Mouse (Mus musculus) G1E (cell line): Measurements from ENCODE around the gene Mrps18b. TPM values are rescaled to one million over a fixed set of nuclear protein-coding genes. Genes with fewer than 3 reads are reported as not detected.
A peak's percentile ranks its signal among the peaks of the same experiment; 100 is the strongest.

Experiments used
- ATAC-seq: 2 replicates; pipeline ENCODE4 v1.8.0; 2016; ENCODE audit warnings: mild to moderate bottlenecking; ENCODE audit not compliant: insufficient number of reproducible peaks, poor library complexity, low FRiP score, severe bottlenecking; ENCODE audit errors: extremely low read depth
- DNase-seq: peaks from one replicate; pipeline ENCODE4 v3.0.0; 2012; ENCODE audit warnings: low spot score
- H3K27me3 ChIP-seq: 2 replicates; pipeline ENCODE4 v1.6.1; 2012; ENCODE audit warnings: mild to moderate bottlenecking, low read length, inconsistent platforms; ENCODE audit not compliant: insufficient read depth
- H3K36me3 ChIP-seq: replicated peaks from 2 replicates; pipeline ENCODE3; 2012; ENCODE audit warnings: mild to moderate bottlenecking, inconsistent platforms
- H3K4me1 ChIP-seq: 2 replicates; pipeline ENCODE4 v1.6.1; 2012; ENCODE audit warnings: low read depth, low read length, inconsistent platforms, mixed read lengths; ENCODE audit not compliant: insufficient read depth
- H3K4me3 ChIP-seq: 2 replicates; pipeline ENCODE4 v1.5.1; 2012; ENCODE audit warnings: low read depth, mild to moderate bottlenecking, inconsistent platforms, low read length, moderate library complexity, mixed read lengths
- H3K9me3 ChIP-seq: replicated peaks from 2 replicates; pipeline ENCODE4 v1.6.1; 2012; ENCODE audit warnings: inconsistent platforms
- CTCF ChIP-seq: IDR thresholded peaks from 2 replicates; pipeline ENCODE4 v1.5.1; 2012; ENCODE audit warnings: low read depth, low read length, inconsistent platforms, mixed read lengths
- GATA1 ChIP-seq: IDR thresholded peaks from 2 replicates; pipeline ENCODE4 v1.6.1; 2012; ENCODE audit warnings: borderline replicate concordance, low read length, inconsistent platforms, mixed read lengths
- GATA2 ChIP-seq: IDR thresholded peaks from 2 replicates; pipeline ENCODE4 v1.6.1; 2012; ENCODE audit warnings: low read depth, low read length, inconsistent platforms, borderline replicate concordance
- POLR2AphosphoS5 ChIP-seq: IDR thresholded peaks from 2 replicates; pipeline ENCODE4 v1.6.1; 2012; ENCODE audit warnings: low read depth, low read length, inconsistent platforms; ENCODE audit not compliant: insufficient replicate concordance
- TAL1 ChIP-seq: conservative IDR thresholded peaks from 2 replicates; pipeline ENCODE4 v1.6.1; 2012; ENCODE audit warnings: low read depth, low read length, inconsistent platforms, mixed read lengths
- polyA plus RNA-seq: library from polyadenylated mRNA; stranded (reverse); fragments of >175 nt; gene quantifications from 2 replicates; pipeline ENCODE4 v1.2.3, GENCODE M21; 2012
- total RNA-seq, 2 experiments: library from RNA; stranded (forward) in 1 of 2; stranded (reverse) in 1 of 2; fragments of 200-1000 nt in 1 of 2; fragments of >200 nt in 1 of 2; fragmentation: Nextera tagmentation in 1 of 2; gene quantifications; 2 replicates each; pipeline ENCODE4 v1.2.3; 2014 to 2017

Gene Mrps18b
- total and polyA plus RNA-seq, 3 experiments: 7.8 to 107 (median 103) TPM

- peak; percentile 35 for ATAC-seq
- peaks cover 94% of the 10 kb centered on the region for H3K4me1 ChIP-seq
- peak overlapping the region; percentile 74 for H3K4me3 ChIP-seq
- no peak for TF ChIP-seq GATA1
- no peak for TF ChIP-seq POLR2AphosphoS5
- no peak for TF ChIP-seq CTCF
- no peak for TF ChIP-seq TAL1
- no peak for TF ChIP-seq GATA2
- H3K9me3 ChIP-seq: peaks cover 4% of the 10 kb centered on the region; the same call in 1 of the 2 replicates
- peak; percentile 73 for DNase-seq
- peaks cover 17% of the 10 kb centered on the region; the same call in 1 of the 2 replicates for H3K27me3 ChIP-seq
- peaks cover 38% of the 10 kb centered on the region for H3K36me3 ChIP-seq
Measured at GRCm38 (mm10) chr17:35870151-35870883, 45.9 kb downstream of the Mrps18b start.

GRCm38 (mm10) chr17:35869346-35870067, 46.7 kb downstream of the Mrps18b start:
- H3K36me3 ChIP-seq: peaks cover 37% of the 10 kb centered on the region
- H3K4me1 ChIP-seq: peaks cover 94% of the 10 kb centered on the region
- H3K27me3 ChIP-seq: peaks cover 17% of the 10 kb centered on the region; the same call in 1 of the 2 replicates
- H3K4me3 ChIP-seq: peak overlapping the region; percentile 74
- H3K9me3 ChIP-seq: peaks cover 4% of the 10 kb centered on the region; the same call in 1 of the 2 replicates
- DNase-seq: peak; percentile 64
- ATAC-seq: no peak
- TF ChIP-seq GATA1: no peak
- no peak for TF ChIP-seq TAL1
- no peak for TF ChIP-seq POLR2AphosphoS5
- TF ChIP-seq GATA2: no peak
- TF ChIP-seq CTCF: no peak

GRCm38 (mm10) chr17:35868961-35869345, 47.2 kb downstream of the Mrps18b start:
- TF ChIP-seq GATA1 (no peak), POLR2AphosphoS5 (no peak), GATA2 (no peak), TAL1 (no peak), CTCF (no peak)
- H3K9me3 ChIP-seq: peaks cover 4% of the 10 kb centered on the region; the same call in 1 of the 2 replicates
- H3K4me3 ChIP-seq: peak overlapping the region; percentile 74
- H3K27me3 ChIP-seq: peaks cover 17% of the 10 kb centered on the region; the same call in 1 of the 2 replicates
- DNase-seq (no peak), ATAC-seq (no peak)
- H3K4me1 ChIP-seq: peaks cover 94% of the 10 kb centered on the region
- peaks cover 37% of the 10 kb centered on the region for H3K36me3 ChIP-seq

GRCm38 (mm10) chr17:35868165-35868820, 47.9 kb downstream of the Mrps18b start:
- DNase-seq (peak; percentile 58), ATAC-seq (no peak)
- Histone ChIP-seq H3K27me3 (peaks cover 17% of the 10 kb centered on the region; the same call in 1 of the 2 replicates), H3K36me3 (peaks cover 37% of the 10 kb centered on the region), H3K4me3 (peak overlapping the region; percentile 74), H3K9me3 (peaks cover 4% of the 10 kb centered on the region; the same call in 1 of the 2 replicates), H3K4me1 (peaks cover 94% of the 10 kb centered on the region)
- TF ChIP-seq GATA1 (no peak), CTCF (no peak), TAL1 (no peak), POLR2AphosphoS5 (no peak)

- Histone ChIP-seq H3K27me3 (peaks cover 17% of the 10 kb centered on the region; the same call in 1 of the 2 replicates), H3K4me3 (peak overlapping the region; percentile 74), H3K4me1 (peaks cover 94% of the 10 kb centered on the region), H3K36me3 (peaks cover 35% of the 10 kb centered on the region), H3K9me3 (peaks cover 4% of the 10 kb centered on the region; the same call in 1 of the 2 replicates)
- TF ChIP-seq CTCF (0 out of 2 replicates have a peak, but pooled peaks have one; percentile 7), GATA2 (no peak)
- ATAC-seq (no peak), DNase-seq (peak; percentile 37)
Measured at GRCm38 (mm10) chr17:35866911-35867890, 49.0 kb downstream of the Mrps18b start.
